Mouse (Mus musculus): ENCODE data around the gene Gm10282. TPM values are rescaled to one million over a fixed set of nuclear protein-coding genes. Genes with fewer than 3 reads are reported as not detected.

Gene Gm10282
- polyA plus RNA-seq, 1 experiment from 2014 or later = 19.1 TPM

DNA sequence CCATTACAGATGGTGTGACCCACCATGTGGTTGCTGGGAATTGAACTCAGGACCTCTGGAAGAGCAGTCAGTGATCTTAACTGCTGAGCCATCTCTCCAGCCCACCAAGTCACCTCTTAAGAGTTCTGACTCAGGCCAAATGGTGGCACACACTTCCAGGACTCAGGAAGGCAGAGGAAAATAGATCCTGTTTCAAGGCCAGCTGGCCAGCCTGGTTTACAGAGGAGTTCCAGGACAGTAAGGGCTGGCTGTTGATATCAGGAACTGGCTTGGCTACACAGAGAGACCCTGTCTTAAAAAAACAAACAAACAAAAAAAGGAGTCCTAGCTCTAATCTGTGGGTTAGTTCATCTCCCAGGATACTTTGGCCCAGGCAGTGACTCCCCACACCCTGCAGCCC is 32.0 kb upstream of the Gm10282 start:
- Histone ChIP-seq H3K4me3 (no peak overlapping the region), H3K27ac (no peak overlapping the region), H3K9ac (no peak overlapping the region), H3K9me3 (replicated peaks) (no peaks in the 10 kb centered on the region), H3K4me2 (replicated peaks) (no peak overlapping the region), H3K4me1 (no peaks in the 10 kb centered on the region), H3K36me3 (peaks cover 65% of the 10 kb centered on the region), H3K27me3 (no peaks in the 10 kb centered on the region)
- ATAC-seq (ENCODE audit: low FRiP score) = no peak

DNA sequence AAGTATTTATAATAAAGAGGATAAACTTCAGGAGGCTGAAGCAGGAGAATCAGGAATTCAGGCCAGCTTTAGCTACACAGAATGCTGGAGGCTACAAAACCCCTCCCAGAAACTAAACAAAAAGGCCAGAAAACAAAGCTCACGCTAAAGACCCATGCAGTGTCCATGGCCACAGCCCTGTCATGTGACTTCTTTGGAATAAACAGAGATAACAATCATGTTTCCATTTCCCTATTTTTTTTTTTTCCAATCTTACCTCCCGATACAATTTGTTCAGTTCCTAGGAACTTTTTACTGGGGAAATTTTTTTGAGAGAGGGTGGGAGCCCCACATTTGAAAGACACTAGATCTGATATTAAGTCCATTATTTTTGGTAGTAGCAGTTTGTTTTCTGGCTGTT is 31.2 kb upstream of the Gm10282 start:
- H3K4me2 ChIP-seq (replicated peaks) = no peak overlapping the region
- no peak for ATAC-seq (ENCODE audit: low FRiP score)
- WGBS = 77% methylated on average over 2 of the region's 2 CpGs
- H3K27ac ChIP-seq = no peak overlapping the region
- H3K9me3 ChIP-seq (replicated peaks) = no peaks in the 10 kb centered on the region
- H3K9ac ChIP-seq = no peak overlapping the region
- H3K27me3 ChIP-seq = no peaks in the 10 kb centered on the region
- peaks cover 58% of the 10 kb centered on the region for H3K36me3 ChIP-seq
- no peak overlapping the region for H3K4me3 ChIP-seq
- no peaks in the 10 kb centered on the region for H3K4me1 ChIP-seq

DNA sequence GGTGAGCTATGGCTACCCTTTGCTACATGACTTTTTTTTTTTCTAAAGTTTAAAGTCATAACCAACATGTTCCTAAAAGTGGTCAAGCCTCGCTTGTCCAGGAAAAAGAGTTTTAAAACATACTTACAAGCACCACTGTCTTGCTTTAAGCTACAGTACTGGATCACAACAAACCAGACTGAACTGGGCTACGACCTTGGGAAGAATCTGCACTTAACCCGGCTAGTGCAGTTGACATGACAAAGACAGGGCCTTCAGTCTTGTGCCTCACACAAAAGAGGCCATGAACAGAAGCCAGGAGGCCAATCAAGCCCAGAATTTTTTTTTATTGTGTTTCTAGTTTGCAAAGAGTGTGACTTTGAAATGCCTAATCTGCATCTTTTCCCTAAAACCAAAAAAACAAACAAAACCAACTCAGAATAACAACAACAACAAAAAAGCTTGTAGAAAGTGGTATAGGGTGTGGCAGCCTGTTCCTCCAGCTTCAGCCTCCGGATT is 29.1 kb upstream of the Gm10282 start:
- 75% methylated on average over 4 of the region's 4 CpGs for WGBS
- Histone ChIP-seq H3K4me3 (no peak overlapping the region), H3K9me3 (replicated peaks) (no peaks in the 10 kb centered on the region), H3K27ac (no peak overlapping the region), H3K4me1 (no peaks in the 10 kb centered on the region), H3K9ac (no peak overlapping the region), H3K36me3 (peaks cover 39% of the 10 kb centered on the region), H3K27me3 (no peaks in the 10 kb centered on the region), H3K4me2 (replicated peaks) (no peak overlapping the region)
- ATAC-seq (ENCODE audit: low FRiP score) = no peak

DNA sequence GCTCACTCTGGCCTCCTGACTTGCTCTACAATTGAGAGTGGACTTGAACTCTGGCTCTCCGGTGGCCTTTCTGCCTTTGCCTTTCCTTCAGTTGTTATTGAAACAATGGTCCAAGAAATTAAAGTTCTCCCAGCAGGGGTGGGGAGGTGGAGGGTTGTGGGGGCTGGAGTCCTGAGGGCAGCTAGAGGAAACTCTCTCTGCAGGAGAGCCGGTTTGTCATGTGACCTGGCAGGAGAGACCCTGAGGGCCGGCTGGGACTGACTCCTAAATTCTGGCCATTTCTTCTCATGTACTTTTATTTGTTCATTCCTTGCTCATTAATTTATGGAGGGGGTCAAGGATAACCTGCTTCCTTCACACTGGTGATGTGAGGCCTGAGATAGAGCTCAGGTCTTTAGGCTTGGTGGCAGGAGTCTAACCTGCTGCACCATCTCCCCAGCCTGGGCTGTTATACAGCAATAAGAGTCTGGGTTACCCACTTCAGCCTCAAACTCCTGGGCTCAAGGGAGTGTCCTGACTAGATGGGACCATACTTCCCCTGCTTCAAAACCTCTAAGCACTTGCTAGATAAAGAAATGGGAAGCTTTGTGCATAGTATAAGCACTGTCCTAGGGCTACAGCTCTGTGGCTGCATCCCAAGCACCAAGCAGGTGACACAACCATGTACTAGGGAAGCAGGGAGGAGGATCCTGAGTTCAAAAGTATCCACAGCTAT is 28.5 kb upstream of the Gm10282 start:
- Histone ChIP-seq H3K27me3 (no peaks in the 10 kb centered on the region), H3K9me3 (replicated peaks) (no peaks in the 10 kb centered on the region), H3K36me3 (peaks cover 34% of the 10 kb centered on the region), H3K4me1 (no peaks in the 10 kb centered on the region), H3K9ac (no peak overlapping the region), H3K4me2 (replicated peaks) (no peak overlapping the region), H3K4me3 (no peak overlapping the region), H3K27ac (no peak overlapping the region)
- no peak for ATAC-seq (ENCODE audit: low FRiP score)
- 35% methylated on average over 3 of the region's 3 CpGs for WGBS

DNA sequence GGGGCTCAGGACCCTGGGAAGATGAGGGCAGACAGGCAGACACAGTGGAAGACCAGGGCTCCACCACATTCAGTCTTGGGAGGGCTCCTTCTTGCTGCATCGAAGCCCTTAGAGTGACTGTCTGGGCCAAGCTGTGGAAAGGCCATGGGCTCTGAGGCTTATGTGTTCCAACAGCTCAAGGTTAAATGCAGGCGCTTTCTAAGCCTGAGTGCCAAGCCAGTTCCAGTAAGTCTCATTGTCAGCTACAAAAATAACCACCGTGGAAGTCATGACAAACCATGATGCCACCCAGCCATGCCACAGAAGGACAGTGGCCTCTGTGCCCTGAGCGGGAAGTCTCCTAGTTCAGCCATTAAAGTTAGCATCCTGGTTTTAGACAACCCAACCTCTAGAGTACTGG is 26.6 kb upstream of the Gm10282 start:
- no peak for ATAC-seq (ENCODE audit: low FRiP score)
- H3K4me3 ChIP-seq = no peak overlapping the region
- peaks cover 17% of the 10 kb centered on the region for H3K36me3 ChIP-seq
- H3K9me3 ChIP-seq (replicated peaks) = no peaks in the 10 kb centered on the region
- no peaks in the 10 kb centered on the region for H3K27me3 ChIP-seq
- H3K4me1 ChIP-seq = no peaks in the 10 kb centered on the region
- no peak overlapping the region for H3K9ac ChIP-seq
- WGBS = 89% methylated on average over 4 of the region's 4 CpGs
- H3K4me2 ChIP-seq (replicated peaks) = no peak overlapping the region
- H3K27ac ChIP-seq = no peak overlapping the region

DNA sequence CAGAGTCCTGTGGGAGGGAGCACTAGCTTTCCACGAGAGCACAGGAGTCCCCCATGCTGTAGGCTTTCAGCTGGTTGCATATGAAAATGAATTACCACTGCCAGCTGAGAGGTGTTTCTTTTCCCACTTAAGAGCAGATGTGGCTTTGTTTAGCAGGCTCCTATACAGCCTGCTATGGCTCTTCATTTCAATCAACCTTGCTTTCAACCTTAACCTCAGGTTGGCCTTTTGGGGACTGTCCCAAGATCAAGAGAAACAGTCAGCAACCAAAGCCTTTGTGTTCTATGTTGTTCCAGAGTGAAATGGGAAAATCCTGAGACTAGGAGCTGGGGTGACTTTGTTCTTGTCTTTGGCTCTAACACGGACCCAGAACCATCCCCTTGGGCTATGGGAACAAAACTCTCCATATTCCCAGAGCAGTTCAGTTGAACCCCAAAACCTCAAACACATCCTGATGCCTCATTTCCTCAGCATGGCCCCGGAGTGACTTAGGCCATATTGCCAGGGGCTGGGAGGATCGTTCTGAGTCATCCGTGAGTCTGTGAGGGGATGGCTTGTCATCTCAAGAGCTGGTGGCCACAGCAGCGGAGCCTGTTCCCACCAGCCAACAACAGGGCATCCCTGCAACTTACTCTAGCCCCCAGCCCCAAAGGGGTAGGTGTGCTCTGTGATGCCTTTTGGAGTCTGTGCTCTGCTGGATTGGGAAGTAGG is 25.9 kb upstream of the Gm10282 start:
- WGBS = 85% methylated on average over 6 of the region's 6 CpGs
- Histone ChIP-seq H3K4me3 (no peak overlapping the region), H3K27ac (no peak overlapping the region), H3K36me3 (peaks cover 14% of the 10 kb centered on the region), H3K4me1 (no peaks in the 10 kb centered on the region), H3K9me3 (replicated peaks) (no peaks in the 10 kb centered on the region), H3K27me3 (no peaks in the 10 kb centered on the region), H3K4me2 (replicated peaks) (no peak overlapping the region), H3K9ac (no peak overlapping the region)
- no peak for ATAC-seq (ENCODE audit: low FRiP score)

DNA sequence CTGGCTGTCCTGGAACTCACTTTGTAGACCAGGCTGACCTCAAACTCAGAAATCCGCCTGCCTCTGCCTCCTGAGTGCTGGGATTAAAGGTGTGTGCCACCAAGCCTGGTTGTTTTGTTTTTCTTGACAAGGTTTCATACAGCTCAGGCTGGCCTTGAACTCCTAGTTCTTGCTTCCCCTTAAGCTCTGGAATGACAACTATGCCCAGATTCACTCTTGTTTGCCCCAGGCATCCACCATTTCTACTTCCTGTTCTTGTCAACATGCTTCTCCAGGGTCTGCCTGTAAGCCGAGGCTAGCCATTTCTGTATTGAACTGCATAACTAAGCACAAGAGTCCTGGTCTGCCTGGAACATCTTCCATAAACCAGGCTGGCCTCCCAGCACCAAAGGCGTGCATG is 24.1 kb upstream of the Gm10282 start:
- Histone ChIP-seq H3K36me3 (0 out of 2 replicates have a peak, but pooled peaks cover 2% of the 10 kb centered on the region), H3K27ac (no peak overlapping the region), H3K27me3 (no peaks in the 10 kb centered on the region; the same call in 1 of the 2 replicates), H3K9ac (no peak overlapping the region), H3K4me3 (no peak overlapping the region), H3K4me1 (no peaks in the 10 kb centered on the region), H3K9me3 (replicated peaks) (no peaks in the 10 kb centered on the region), H3K4me2 (replicated peaks) (no peak overlapping the region)
- 85% methylated on average over 3 of the region's 3 CpGs for WGBS
- ATAC-seq (ENCODE audit: low FRiP score) = no peak

DNA sequence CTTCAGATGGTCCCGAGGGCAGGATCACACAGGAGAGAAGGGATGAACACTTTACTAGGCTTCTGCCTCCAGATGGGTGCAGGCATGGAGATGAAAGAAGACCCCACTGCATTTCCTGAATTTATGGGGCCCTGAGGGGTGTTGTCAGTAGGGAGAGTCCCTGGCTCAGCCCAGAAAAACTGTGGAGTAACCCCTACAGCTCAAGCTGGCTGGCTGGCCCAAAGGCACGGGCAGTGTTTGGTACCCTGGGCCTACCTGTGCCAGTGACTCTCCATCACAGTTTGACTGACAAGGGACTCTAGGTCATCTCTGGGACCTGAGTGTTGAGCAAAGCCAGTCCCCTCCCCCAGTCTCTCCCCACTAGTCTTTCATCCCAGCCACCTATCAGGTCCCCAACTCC is 19.6 kb upstream of the Gm10282 start:
- Histone ChIP-seq H3K4me2 (replicated peaks) (no peak overlapping the region), H3K4me1 (peaks cover 4% of the 10 kb centered on the region; the same call in 1 of the 2 replicates), H3K4me3 (no peak overlapping the region), H3K27ac (no peak overlapping the region), H3K9me3 (replicated peaks) (no peaks in the 10 kb centered on the region), H3K36me3 (0 out of 2 replicates have a peak, but pooled peaks cover under 1% of the 10 kb centered on the region), H3K27me3 (peaks cover 37% of the 10 kb centered on the region), H3K9ac (no peak overlapping the region)
- WGBS = 70% methylated on average over 2 of the region's 2 CpGs
- no peak for ATAC-seq (ENCODE audit: low FRiP score)

DNA sequence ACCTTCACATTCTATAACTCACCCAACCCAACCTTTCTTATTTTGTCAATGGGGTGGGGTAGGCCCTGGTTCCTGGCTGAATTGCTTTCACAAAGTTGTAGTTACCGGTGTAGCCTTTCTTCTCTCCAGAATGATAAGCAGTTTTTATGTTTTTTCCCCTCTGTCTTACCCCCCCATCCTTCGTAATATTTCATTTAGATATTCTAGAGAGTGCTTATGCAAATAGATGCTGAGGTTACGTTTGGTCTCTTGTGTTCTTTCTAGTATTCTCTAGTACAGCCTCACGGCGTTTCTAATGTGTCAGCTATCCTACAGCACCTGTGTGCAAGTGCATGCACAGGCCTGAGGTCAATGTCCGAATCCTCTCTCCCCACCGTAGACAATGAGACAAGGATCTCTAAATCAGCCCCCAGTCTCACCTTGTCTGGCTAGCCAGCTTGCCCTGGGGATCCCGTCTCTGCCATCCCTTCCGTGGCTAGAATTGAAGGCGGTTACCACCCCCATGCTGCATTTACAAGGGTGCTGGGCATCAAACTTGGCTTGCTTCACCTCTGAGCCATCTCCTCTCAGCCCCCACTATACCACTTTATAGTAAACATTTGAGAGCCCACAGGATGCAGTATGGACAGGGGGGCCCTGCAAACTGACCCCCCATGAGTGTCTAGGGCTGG is 19.1 kb upstream of the Gm10282 start:
- no peak for ATAC-seq (ENCODE audit: low FRiP score)
- Histone ChIP-seq H3K4me1 (peaks cover 9% of the 10 kb centered on the region), H3K4me2 (replicated peaks) (no peak overlapping the region), H3K36me3 (no peaks in the 10 kb centered on the region), H3K27me3 (peaks cover 42% of the 10 kb centered on the region), H3K27ac (no peak overlapping the region), H3K9ac (no peak overlapping the region), H3K4me3 (no peak overlapping the region), H3K9me3 (replicated peaks) (no peaks in the 10 kb centered on the region)
- 85% methylated on average over 10 of the region's 10 CpGs for WGBS

DNA sequence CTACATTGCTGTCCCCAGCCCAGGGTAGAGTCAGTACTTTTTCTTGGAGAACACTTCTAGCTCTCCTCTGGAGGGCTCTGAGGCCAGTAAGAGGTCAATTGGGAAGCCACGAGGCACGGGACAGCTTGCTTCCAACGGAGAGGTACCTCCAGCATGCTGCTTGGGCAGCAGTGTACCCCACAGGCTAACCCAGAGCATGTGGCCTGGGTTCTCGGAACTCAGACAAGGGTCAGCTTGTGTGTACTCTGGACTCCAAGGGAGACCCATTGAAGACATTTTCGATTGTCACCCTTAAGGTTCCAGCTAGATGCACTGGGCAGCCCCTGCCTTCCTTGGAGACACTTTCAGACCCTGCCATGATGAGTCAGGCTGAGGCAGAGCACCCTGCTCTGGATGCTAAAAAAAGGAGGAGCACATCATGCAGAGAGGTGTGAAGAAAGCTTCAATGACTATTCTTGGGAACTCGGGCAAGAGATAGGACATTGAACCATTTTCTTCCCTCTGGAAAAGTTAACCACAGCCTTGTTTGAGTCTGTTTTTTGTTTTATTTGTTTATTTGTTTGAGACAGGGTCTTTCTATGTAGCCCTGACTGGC is 18.2 kb upstream of the Gm10282 start:
- Histone ChIP-seq H3K36me3 (no peaks in the 10 kb centered on the region), H3K9ac (no peak overlapping the region), H3K4me2 (replicated peaks) (no peak overlapping the region), H3K27ac (no peak overlapping the region), H3K27me3 (peaks cover 47% of the 10 kb centered on the region), H3K9me3 (replicated peaks) (no peaks in the 10 kb centered on the region), H3K4me3 (no peak overlapping the region), H3K4me1 (peaks cover 17% of the 10 kb centered on the region)
- 73% methylated on average over 6 of the region's 6 CpGs for WGBS
- ATAC-seq (ENCODE audit: low FRiP score) = no peak

DNA sequence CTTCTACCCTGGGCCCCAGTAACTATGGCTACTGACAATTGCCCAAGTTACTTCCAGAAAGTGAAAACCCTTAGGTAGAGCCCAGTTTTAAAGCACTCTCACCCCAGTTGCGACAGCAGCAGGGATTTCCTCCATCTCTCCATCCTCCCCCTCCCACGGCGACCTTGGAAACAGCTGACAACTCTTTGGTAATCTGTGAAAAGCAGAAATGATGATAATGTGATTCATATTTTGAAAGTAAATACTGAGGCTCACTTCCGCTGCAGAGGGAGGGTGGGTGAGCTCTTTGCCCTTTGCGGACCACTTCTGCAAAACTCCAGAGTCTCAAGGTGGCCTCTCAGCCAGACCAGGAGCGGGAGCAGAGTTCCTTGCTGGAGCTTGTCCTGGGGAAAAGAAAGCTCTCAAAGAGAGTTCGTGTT is 17.4 kb upstream of the Gm10282 start:
- Histone ChIP-seq H3K4me3 (no peak overlapping the region), H3K27me3 (peaks cover 48% of the 10 kb centered on the region)
- WGBS = 76% methylated on average over 7 of the region's 7 CpGs

More for the DNA sequence above, 17.4 kb upstream of the Gm10282 start:
- Histone ChIP-seq H3K4me2 (replicated peaks) (no peak overlapping the region), H3K27ac (no peak overlapping the region), H3K9ac (no peak overlapping the region), H3K4me1 (peaks cover 22% of the 10 kb centered on the region), H3K36me3 (no peaks in the 10 kb centered on the region), H3K9me3 (replicated peaks) (no peaks in the 10 kb centered on the region)
- ATAC-seq (ENCODE audit: low FRiP score) = no peak
